Mouse (Mus musculus): ENCODE data around the gene Zbtb17.

- TF ChIP-seq HCFC1 (IDR thresholded peaks at IDR 0.05; ENCODE audit: borderline replicate concordance, insufficient read depth, low read length) (no peak), ZNF384 (IDR thresholded peaks at IDR 0.05; ENCODE audit: low read depth, low read length) (no peak)
These were observed 61.4 kb downstream of the Zbtb17 start for GRCm38 (mm10) chr4:141505810-141506209.
